Mouse (Mus musculus) midbrain, embryonic 10.5 days (tissue): Measurements from ENCODE around the gene Epha10. TPM values are rescaled to one million over a fixed set of nuclear protein-coding genes. Genes with fewer than 3 reads are reported as not detected.
A peak's percentile ranks its signal among the peaks of the same experiment; 100 is the strongest.

Source experiments
- DNase-seq: peaks from one replicate; pipeline ENCODE4 v3.0.0-alpha.2; 2017; ENCODE audit warnings: low spot score
- H3K27ac ChIP-seq: fragments of 300-500 bp; sonication (generic); replicated peaks from 2 replicates; pipeline ENCODE4 v1.5.1; 2016; ENCODE audit warnings: mild to moderate bottlenecking
- H3K27me3 ChIP-seq: fragments of 300-500 bp; sonication (generic); 2 replicates; pipeline ENCODE4 v1.6.1; 2016; ENCODE audit warnings: low read depth, mild to moderate bottlenecking; ENCODE audit not compliant: poor library complexity, severe bottlenecking
- H3K36me3 ChIP-seq: fragments of 300-500 bp; sonication (generic); 2 replicates; pipeline ENCODE4 v1.6.1; 2016; ENCODE audit warnings: mild to moderate bottlenecking, moderate library complexity
- H3K4me1 ChIP-seq: fragments of 300-500 bp; sonication (generic); 2 replicates; pipeline ENCODE4 v1.6.1; 2016
- H3K4me3 ChIP-seq: fragments of 300-500 bp; sonication (generic); 2 replicates; pipeline ENCODE4 v1.5.1; 2016; ENCODE audit warnings: mild to moderate bottlenecking, moderate library complexity
- H3K9me3 ChIP-seq: fragments of 300-500 bp; sonication (generic); replicated peaks from 2 replicates; pipeline ENCODE4 v1.6.1; 2016; ENCODE audit warnings: mild to moderate bottlenecking
- WGBS: fragments of 180-500 bp; shearing (Covaris S2); methylation state at CpG from one replicate; pipeline ENCODE4 v1.1.7; 2016; 5-methylcytosine and 5-hydroxymethylcytosine counted together
- polyA plus RNA-seq: library from polyadenylated mRNA; unstranded; fragments of >200 nt; fragmentation: Nextera tagmentation; extraction: Ambion mirVana; gene quantifications from 2 replicates; pipeline ENCODE4 v1.2.1, GENCODE M21; 2016

The Epha10 gene
- polyA plus RNA-seq, 1 experiment from 2014 or later, result 5.1 TPM

DNA sequence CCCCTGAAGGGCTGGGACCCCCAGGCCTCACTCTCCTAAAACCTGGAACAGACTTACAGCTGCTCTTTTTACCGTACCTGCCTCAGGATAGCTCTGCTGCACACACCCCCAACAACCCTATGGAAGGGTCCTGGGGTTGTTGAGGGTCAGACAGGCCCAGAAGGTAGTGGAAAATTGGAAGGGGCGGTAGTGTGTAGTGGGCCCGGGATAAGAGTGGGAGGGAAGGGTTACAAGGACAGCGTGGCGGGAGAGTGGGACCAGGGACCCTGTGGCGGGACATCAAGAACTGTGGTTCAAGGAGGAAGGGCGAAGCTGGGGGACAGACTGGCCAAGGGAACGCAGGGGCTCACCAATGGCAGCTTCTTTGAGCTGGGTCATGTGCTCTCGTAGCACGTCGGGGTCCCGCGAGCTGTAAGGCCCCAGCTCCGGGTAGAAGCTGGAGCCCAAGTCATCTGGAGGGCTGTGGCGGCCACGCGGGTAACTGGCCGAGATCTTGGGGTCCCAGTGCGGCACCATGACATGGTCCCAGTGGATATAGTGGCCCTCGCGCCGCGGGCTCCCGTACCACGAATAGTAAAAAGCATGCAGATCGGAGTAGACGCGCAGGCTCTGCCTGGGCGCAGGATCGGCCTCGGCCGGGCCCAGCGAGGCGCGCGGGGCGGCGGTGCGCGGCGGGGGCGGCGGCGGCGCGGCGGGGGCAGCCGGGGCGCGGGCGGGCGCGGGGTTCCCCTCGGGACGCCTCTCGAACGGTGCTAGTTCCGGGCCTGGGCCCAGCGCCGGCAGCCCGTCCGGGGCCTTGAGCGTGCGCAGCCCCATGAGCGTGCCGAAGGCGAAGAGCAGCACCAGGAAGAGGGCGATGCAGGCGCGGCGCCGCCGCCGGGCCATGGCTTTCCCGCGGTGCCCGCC is 19.2 kb upstream of the Epha10 start, which contains the start of gene Maneal:
TSS of gene Maneal (minus strand) at position 889 of the 906 bp plus-strand sequence.
- Histone ChIP-seq H3K4me1 (peaks cover 28% of the 10 kb centered on the region), H3K9me3 (no peaks in the 10 kb centered on the region), H3K36me3 (peaks cover 28% of the 10 kb centered on the region), H3K4me3 (peak within 1 kb of the TSS; percentile 75), H3K27me3 (peaks cover 28% of the 10 kb centered on the region), H3K27ac (peak within 1 kb of the TSS; percentile 87)
- peak; percentile 38 for DNase-seq
- 3% methylated on average over 58 of the region's 77 CpGs for WGBS

- DNase-seq, result no peak
- 92% methylated on average over 1 of the region's 1 CpGs for WGBS
- no peaks in the 10 kb centered on the region for H3K4me1 ChIP-seq
Measured at GRCm38 (mm10) chr4:124872719-124873118, 8.0 kb upstream of the Epha10 start.

DNA sequence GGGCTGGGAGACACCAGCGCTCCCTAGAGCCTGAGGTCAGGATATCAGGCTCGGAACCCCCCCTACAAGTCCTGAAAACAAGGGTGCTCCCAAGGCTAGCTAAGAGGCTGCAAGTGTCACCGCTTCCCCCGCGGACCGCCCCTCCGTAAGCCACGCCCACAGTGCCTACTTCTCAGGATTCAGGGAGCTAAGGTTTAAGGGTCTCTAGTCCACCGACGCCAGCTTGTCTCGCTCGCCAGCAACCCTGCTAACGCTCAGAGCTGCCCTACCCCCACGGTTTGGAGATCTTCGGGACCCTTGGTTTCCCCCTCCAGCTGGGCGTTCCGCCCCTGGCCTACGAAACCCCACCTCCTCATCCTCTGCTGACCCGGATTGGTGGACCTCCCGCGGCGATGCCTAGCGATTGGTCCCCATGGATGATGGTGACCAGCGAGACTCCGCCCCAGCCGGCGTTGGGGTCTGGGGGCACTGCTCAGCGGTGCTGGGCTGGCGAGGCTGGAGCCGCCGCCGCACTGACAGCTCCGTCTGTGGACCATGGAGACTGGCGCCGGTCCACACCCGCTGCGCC is 726 bp downstream of the Epha10 start:
- peak; percentile 96 for DNase-seq
- Histone ChIP-seq H3K27ac (peak overlapping the region; percentile 80), H3K36me3 (peaks cover 4% of the 10 kb centered on the region; the same call in 1 of the 2 replicates), H3K4me1 (peaks cover 56% of the 10 kb centered on the region), H3K9me3 (peaks cover 7% of the 10 kb centered on the region), H3K27me3 (peaks cover 69% of the 10 kb centered on the region), H3K4me3 (peak overlapping the region; percentile 65)
- WGBS, result under 1% methylated on average over 37 of the region's 37 CpGs

More at GRCm38 (mm10) chr4:124872719-124873118, 8.0 kb upstream of the Epha10 start:
- Histone ChIP-seq H3K4me3 (no peak overlapping the region), H3K27me3 (no peaks in the 10 kb centered on the region), H3K36me3 (no peaks in the 10 kb centered on the region), H3K27ac (no peak overlapping the region), H3K9me3 (no peaks in the 10 kb centered on the region; the same call in 1 of the 2 replicates)

- Histone ChIP-seq H3K9me3 (peaks cover 7% of the 10 kb centered on the region), H3K27ac (peak overlapping the region; percentile 80), H3K4me1 (peaks cover 60% of the 10 kb centered on the region), H3K36me3 (peaks cover 4% of the 10 kb centered on the region; the same call in 1 of the 2 replicates), H3K27me3 (peaks cover 75% of the 10 kb centered on the region), H3K4me3 (peak overlapping the region; percentile 65)
- DNase-seq, result peak; percentile 65
- under 1% methylated on average over 37 of the region's 37 CpGs for WGBS
Measured at GRCm38 (mm10) chr4:124882151-124882729, 1.5 kb downstream of the Epha10 start.

DNA sequence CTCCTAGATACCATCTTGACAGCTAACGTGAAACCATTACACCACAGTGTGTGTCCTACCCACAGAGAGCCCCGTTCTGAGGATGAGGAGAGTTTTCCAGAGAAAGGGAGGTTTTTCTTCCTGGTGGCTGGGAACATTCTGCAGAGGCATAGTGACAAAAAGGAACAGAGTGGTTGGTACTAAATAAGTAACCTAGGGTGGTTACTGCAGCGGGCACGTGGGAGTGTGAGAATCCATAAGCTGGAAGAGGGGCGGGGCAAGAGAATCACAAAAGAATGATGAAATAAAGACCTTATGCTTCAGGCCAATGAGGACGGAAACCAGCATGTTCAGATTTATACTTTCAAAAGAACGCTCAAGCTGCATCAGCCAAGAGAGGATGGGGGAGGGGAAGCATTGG is 8.0 kb downstream of the Epha10 start:
- WGBS, result 69% methylated on average over 7 of the region's 7 CpGs
- Histone ChIP-seq H3K27ac (no peak overlapping the region), H3K27me3 (peaks cover 85% of the 10 kb centered on the region), H3K9me3 (no peaks in the 10 kb centered on the region), H3K36me3 (peaks cover 4% of the 10 kb centered on the region; the same call in 1 of the 2 replicates), H3K4me1 (peaks cover 32% of the 10 kb centered on the region), H3K4me3 (no peak overlapping the region)
- DNase-seq, result no peak

DNA sequence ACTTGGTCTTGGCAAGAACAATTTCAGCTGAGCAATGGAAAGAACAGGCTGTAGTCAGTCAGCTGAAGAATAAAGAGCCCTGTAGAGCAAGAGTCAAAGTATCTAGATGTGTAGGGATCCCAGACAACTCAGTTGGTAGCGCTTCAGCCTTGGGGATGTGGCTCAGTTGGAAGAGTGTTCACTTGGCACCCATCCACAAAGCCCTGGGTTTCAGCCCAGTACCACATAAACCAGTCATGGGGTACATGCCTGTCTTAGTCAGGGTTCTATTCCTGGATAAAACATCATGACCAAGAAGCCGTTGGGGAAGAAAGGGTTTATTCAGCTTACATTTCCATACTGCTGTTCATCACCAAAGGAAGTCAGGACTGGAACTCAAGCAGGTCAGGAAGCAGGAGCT is 9.2 kb downstream of the Epha10 start:
- H3K4me3 ChIP-seq, result no peak overlapping the region
- WGBS, result 93% methylated on average over 2 of the region's 2 CpGs
- no peaks in the 10 kb centered on the region for H3K9me3 ChIP-seq
- H3K27ac ChIP-seq, result no peak overlapping the region
- DNase-seq, result no peak
- peaks cover 88% of the 10 kb centered on the region for H3K27me3 ChIP-seq
- H3K36me3 ChIP-seq, result peaks cover 4% of the 10 kb centered on the region; the same call in 1 of the 2 replicates
- H3K4me1 ChIP-seq, result peaks cover 37% of the 10 kb centered on the region

GRCm38 (mm10) chr4:124890831-124891230 is 10.1 kb downstream of the Epha10 start:
- H3K27ac ChIP-seq, result no peak overlapping the region
- H3K4me3 ChIP-seq, result no peak overlapping the region
- DNase-seq, result no peak
- WGBS, result 80% methylated on average over 5 of the region's 5 CpGs
- peaks cover 3% of the 10 kb centered on the region; the same call in 1 of the 2 replicates for H3K36me3 ChIP-seq
- H3K4me1 ChIP-seq, result peaks cover 39% of the 10 kb centered on the region
- H3K9me3 ChIP-seq, result no peaks in the 10 kb centered on the region
- H3K27me3 ChIP-seq, result peaks cover 90% of the 10 kb centered on the region

- H3K4me3 ChIP-seq, result peak overlapping the region; percentile 66; the same call in 1 of the 2 replicates
- WGBS, result 23% methylated on average over 6 of the region's 6 CpGs
- no peak for DNase-seq
- H3K9me3 ChIP-seq, result no peaks in the 10 kb centered on the region
- peak overlapping the region; percentile 80 for H3K27ac ChIP-seq
- H3K4me1 ChIP-seq, result peaks cover 40% of the 10 kb centered on the region
- no peaks in the 10 kb centered on the region for H3K36me3 ChIP-seq
- peaks cover 83% of the 10 kb centered on the region for H3K27me3 ChIP-seq
Measured at GRCm38 (mm10) chr4:124893769-124894168, 13.1 kb downstream of the Epha10 start.

DNA sequence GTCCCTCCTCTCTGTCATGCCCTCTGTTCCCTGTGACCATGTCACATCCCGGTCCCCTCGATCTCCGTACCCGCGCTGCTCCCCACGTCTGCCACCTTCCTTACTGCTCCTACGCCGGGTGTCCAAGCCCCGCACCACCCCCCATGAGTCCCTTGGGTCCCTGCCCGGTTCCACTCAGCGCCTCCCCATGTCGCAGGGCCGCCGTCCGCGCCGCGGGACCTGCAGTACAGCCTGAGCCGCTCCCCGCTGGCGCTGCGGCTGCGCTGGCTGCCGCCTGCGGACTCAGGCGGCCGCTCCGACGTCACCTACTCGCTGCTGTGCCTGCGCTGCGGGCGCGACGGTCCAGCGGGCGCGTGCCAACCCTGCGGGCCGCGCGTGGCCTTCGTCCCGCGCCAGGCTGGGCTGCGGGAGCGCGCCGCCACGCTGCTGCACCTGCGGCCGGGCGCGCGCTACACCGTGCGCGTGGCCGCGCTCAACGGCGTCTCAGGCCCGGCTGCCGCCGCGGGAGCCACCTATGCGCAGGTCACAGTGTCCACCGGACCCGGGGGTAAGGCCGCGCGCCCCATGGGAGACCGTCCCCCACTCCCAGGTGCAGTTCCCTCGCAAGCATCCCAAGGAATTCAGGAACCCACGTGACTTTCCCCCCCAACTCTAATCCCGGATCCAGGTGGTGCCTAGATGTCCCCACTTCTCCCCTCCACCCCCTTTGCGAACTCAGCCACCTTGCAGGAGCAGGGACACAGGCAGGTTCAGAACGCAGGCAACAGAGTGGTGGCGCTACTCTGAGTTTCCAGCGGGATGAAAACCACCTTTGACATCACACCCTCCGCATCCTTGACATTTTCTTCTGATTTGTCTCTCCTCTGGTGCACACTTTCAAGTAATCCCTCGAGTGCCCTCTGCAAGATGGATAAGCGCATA is 14.1 kb downstream of the Epha10 start:
- Histone ChIP-seq H3K36me3 (no peaks in the 10 kb centered on the region), H3K4me1 (peaks cover 50% of the 10 kb centered on the region), H3K4me3 (peak overlapping the region; percentile 66), H3K27me3 (peaks cover 83% of the 10 kb centered on the region), H3K27ac (peak overlapping the region; percentile 80), H3K9me3 (no peaks in the 10 kb centered on the region)
- WGBS, result 1% methylated on average over 83 of the region's 83 CpGs
- DNase-seq, result peak; percentile 53

GRCm38 (mm10) chr4:124898428-124898827 is 17.7 kb downstream of the Epha10 start:
- peaks cover 64% of the 10 kb centered on the region for H3K27me3 ChIP-seq
- DNase-seq, result peak; percentile 71
- H3K4me3 ChIP-seq, result peak overlapping the region; percentile 5; the same call in 1 of the 2 replicates
- no peaks in the 10 kb centered on the region for H3K9me3 ChIP-seq
- 16% methylated on average over 10 of the region's 10 CpGs for WGBS
- H3K4me1 ChIP-seq, result peaks cover 69% of the 10 kb centered on the region
- peak overlapping the region; percentile 82 for H3K27ac ChIP-seq
- H3K36me3 ChIP-seq, result peaks cover 5% of the 10 kb centered on the region; the same call in 1 of the 2 replicates

GRCm38 (mm10) chr4:124899906-124900305 is 19.2 kb downstream of the Epha10 start:
- H3K4me3 ChIP-seq, result peak overlapping the region; percentile 16; the same call in 1 of the 2 replicates
- no peak for DNase-seq
- peaks cover 62% of the 10 kb centered on the region for H3K27me3 ChIP-seq
- H3K36me3 ChIP-seq, result peaks cover 5% of the 10 kb centered on the region; the same call in 1 of the 2 replicates
- no peaks in the 10 kb centered on the region for H3K9me3 ChIP-seq
- 58% methylated on average over 5 of the region's 5 CpGs for WGBS
- H3K27ac ChIP-seq, result peak overlapping the region; percentile 82
- H3K4me1 ChIP-seq, result peaks cover 64% of the 10 kb centered on the region
